Mouse (Mus musculus) lung, postnatal 0 days (tissue): ENCODE measurements around the gene Cdh12.

Experiments used
- CTCF ChIP-seq: IDR thresholded peaks from 2 replicates; pipeline ENCODE4 v1.5.1; 2016; ENCODE audit warnings: antibody characterized with exemption, mild to moderate bottlenecking
- EP300 ChIP-seq: IDR thresholded peaks from 2 replicates; pipeline ENCODE4 v1.6.1; 2016; ENCODE audit warnings: antibody characterized with exemption, mild to moderate bottlenecking, control low read depth

DNA sequence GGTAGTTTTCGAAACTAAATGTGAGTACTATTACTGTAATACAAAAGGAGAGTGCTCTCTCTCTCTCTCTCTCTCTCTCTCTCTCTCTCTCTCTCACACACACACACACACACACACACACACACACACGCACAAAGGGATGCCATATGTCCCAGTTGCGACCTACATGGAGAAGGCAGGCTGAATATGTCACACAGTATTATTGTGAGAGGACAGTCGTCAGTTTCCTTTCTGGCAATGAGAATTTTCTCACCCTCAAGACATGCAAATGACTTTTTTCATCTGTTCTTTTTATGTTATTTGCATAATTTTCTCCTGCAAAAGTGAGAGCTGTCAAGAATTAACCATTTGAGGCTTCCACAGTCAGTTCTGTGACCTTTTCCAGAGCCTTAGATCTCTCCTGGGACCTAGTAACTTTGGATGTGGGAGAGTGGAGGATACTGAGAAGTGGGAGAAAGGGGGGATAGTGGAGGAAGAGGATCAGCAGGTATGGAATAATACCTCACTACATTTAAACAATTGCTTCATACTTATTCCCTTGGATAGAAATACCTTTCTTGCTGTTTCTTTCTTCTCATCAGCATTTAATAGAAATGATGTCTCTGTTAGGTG, 660.9 kb downstream of the Cdh12 start:
- TF ChIP-seq CTCF = no peak
- TF ChIP-seq EP300 = no peak
